Mouse (Mus musculus) neural tube, embryonic 15.5 days (tissue): ENCODE data around the gene Plvap. TPM values are rescaled to one million over a fixed set of nuclear protein-coding genes. Genes with fewer than 3 reads are reported as not detected.
"Not testable (repeated sequence)": the region's sequence is repeated elsewhere in the genome, so short reads cannot be mapped to it uniquely, and the experiment has no call there.

Experiments used
- ATAC-seq: fragments of 200-750 bp; cut with Nextera tagmentation; 2 replicates; pipeline ENCODE4 v1.8.0; 2017; ENCODE audit warnings: mild to moderate bottlenecking, moderate TSS enrichment, moderate library complexity; ENCODE audit not compliant: low FRiP score
- H3K27ac ChIP-seq: fragments of 300-500 bp; sonication (generic); replicated peaks from 2 replicates; pipeline ENCODE4 v1.5.1; 2015; ENCODE audit warnings: mild to moderate bottlenecking, inconsistent platforms
- H3K27me3 ChIP-seq: fragments of 300-500 bp; sonication (generic); replicated peaks from 2 replicates; pipeline ENCODE4 v1.6.1; 2015; ENCODE audit warnings: inconsistent platforms
- H3K36me3 ChIP-seq: fragments of 300-500 bp; sonication (generic); 2 replicates; pipeline ENCODE4 v1.6.1; 2015; ENCODE audit warnings: inconsistent platforms
- H3K4me1 ChIP-seq: fragments of 300-500 bp; sonication (generic); 2 replicates; pipeline ENCODE4 v1.6.1; 2015; ENCODE audit warnings: inconsistent platforms
- H3K4me2 ChIP-seq: fragments of 300-500 bp; sonication (generic); 2 replicates; pipeline ENCODE4 v1.6.1; 2015; ENCODE audit warnings: inconsistent platforms, mild to moderate bottlenecking, moderate library complexity
- H3K4me3 ChIP-seq: fragments of 300-500 bp; sonication (generic); replicated peaks from 2 replicates; pipeline ENCODE4 v1.5.1; 2015; ENCODE audit warnings: mild to moderate bottlenecking, inconsistent platforms
- H3K9ac ChIP-seq: fragments of 300-500 bp; sonication (generic); replicated peaks from 2 replicates; pipeline ENCODE4 v1.6.1; 2015; ENCODE audit warnings: mild to moderate bottlenecking, inconsistent platforms
- H3K9me3 ChIP-seq: fragments of 300-500 bp; sonication (generic); replicated peaks from 2 replicates; pipeline ENCODE4 v1.6.1; 2016; ENCODE audit warnings: inconsistent platforms
- WGBS: fragments of 180-500 bp; shearing (Covaris S2); methylation state at CpG from one replicate; pipeline ENCODE4 v1.1.7; 2015; ENCODE audit warnings: mixed read lengths; 5-methylcytosine and 5-hydroxymethylcytosine counted together
- polyA plus RNA-seq: library from polyadenylated mRNA; unstranded; fragments of >200 nt; fragmentation: Nextera tagmentation; extraction: Ambion mirVana; gene quantifications from 2 replicates; pipeline ENCODE4 v1.2.1, GENCODE M21; 2015

The Plvap gene
- polyA plus RNA-seq, 1 experiment from 2014 or later: 9.5 TPM

GRCm38 (mm10) chr8:71525226-71526050 lies 13.9 kb upstream of the Plvap start, which contains the start of gene Ccdc194:
TSS of gene Ccdc194 (minus strand) at chr8:71525711.
- H3K4me2 ChIP-seq: peak within 1 kb of the TSS; percentile 6; the same call in 1 of the 2 replicates
- peaks cover 58% of the 10 kb centered on the region for H3K27me3 ChIP-seq
- H3K36me3 ChIP-seq: no peaks in the 10 kb centered on the region
- WGBS: 10% methylated on average over 46 of the region's 46 CpGs
- no peak within 1 kb of the TSS for H3K27ac ChIP-seq
- no peak within 1 kb of the TSS for H3K4me3 ChIP-seq
- no peak for ATAC-seq
- no peaks in the 10 kb centered on the region for H3K9me3 ChIP-seq
- peaks cover 13% of the 10 kb centered on the region; the same call in 1 of the 2 replicates for H3K4me1 ChIP-seq
- no peak within 1 kb of the TSS for H3K9ac ChIP-seq

DNA sequence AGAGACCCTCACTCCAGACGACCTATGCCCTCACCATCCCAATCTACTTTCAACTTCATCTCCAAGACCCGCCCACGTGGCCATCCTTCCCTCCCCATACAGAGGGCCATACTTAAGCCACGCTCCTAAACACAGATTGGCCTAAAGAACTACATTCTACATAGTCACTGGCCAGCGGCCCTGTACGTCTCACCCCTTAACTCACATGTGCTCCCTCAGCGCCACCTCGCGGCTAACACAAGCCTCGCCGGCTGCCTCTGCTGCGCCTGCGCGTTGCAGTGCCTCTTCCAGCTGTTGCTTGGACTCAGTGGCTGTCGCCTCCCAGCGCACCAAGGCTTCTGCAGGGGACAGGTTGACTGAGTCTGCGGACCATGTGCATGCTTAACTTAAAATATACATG lies 10.1 kb upstream of the Plvap start:
- Histone ChIP-seq H3K9me3 (no peaks in the 10 kb centered on the region), H3K36me3 (no peaks in the 10 kb centered on the region), H3K4me1 (peaks cover 16% of the 10 kb centered on the region; the same call in 1 of the 2 replicates), H3K9ac (no peak overlapping the region), H3K27ac (no peak overlapping the region), H3K27me3 (peaks cover 45% of the 10 kb centered on the region), H3K4me2 (peak overlapping the region; percentile 35), H3K4me3 (no peak overlapping the region)
- 6% methylated on average over 17 of the region's 17 CpGs for WGBS
- peak; percentile 84 for ATAC-seq

GRCm38 (mm10) chr8:71519037-71519825 lies 7.7 kb upstream of the Plvap start:
- ATAC-seq, H3K9me3 ChIP-seq, H3K36me3 ChIP-seq, H3K4me2 ChIP-seq, H3K9ac ChIP-seq, H3K27ac ChIP-seq, H3K4me3 ChIP-seq: not testable (repeated sequence)
- Histone ChIP-seq H3K27me3 (peaks cover 23% of the 10 kb centered on the region), H3K4me1 (peaks cover 10% of the 10 kb centered on the region; the same call in 1 of the 2 replicates)
- WGBS: 39% methylated on average over 9 of the region's 10 CpGs

- Histone ChIP-seq H3K36me3 (no peaks in the 10 kb centered on the region), H3K4me2 (no peak overlapping the region), H3K9ac (no peak overlapping the region), H3K27ac (no peak overlapping the region), H3K27me3 (peaks cover 8% of the 10 kb centered on the region), H3K4me3 (no peak overlapping the region), H3K4me1 (peaks cover 8% of the 10 kb centered on the region; the same call in 1 of the 2 replicates), H3K9me3 (no peaks in the 10 kb centered on the region)
- 15% methylated on average over 6 of the region's 6 CpGs for WGBS
- ATAC-seq: no peak
These were observed 5.2 kb upstream of the Plvap start for GRCm38 (mm10) chr8:71516786-71517185.

- Histone ChIP-seq H3K4me2 (no peak overlapping the region), H3K27me3 (peaks cover 14% of the 10 kb centered on the region), H3K9me3 (no peaks in the 10 kb centered on the region), H3K27ac (no peak overlapping the region), H3K4me3 (no peak overlapping the region), H3K36me3 (no peaks in the 10 kb centered on the region), H3K9ac (no peak overlapping the region), H3K4me1 (0 out of 2 replicates have a peak, but pooled peaks cover 3% of the 10 kb centered on the region)
- no peak for ATAC-seq
- WGBS: 67% methylated on average over 5 of the region's 5 CpGs
These were observed 3.5 kb upstream of the Plvap start for GRCm38 (mm10) chr8:71515043-71515442.

GRCm38 (mm10) chr8:71513018-71513754 lies 1.6 kb upstream of the Plvap start:
- no peaks in the 10 kb centered on the region for H3K36me3 ChIP-seq
- H3K4me2 ChIP-seq: no peak overlapping the region
- no peaks in the 10 kb centered on the region for H3K9me3 ChIP-seq
- H3K4me1 ChIP-seq: peaks cover 5% of the 10 kb centered on the region; the same call in 1 of the 2 replicates
- H3K9ac ChIP-seq: no peak overlapping the region
- H3K4me3 ChIP-seq: no peak overlapping the region
- H3K27me3 ChIP-seq: peaks cover 31% of the 10 kb centered on the region
- ATAC-seq: no peak
- 70% methylated on average over 15 of the region's 15 CpGs for WGBS
- H3K27ac ChIP-seq: no peak overlapping the region

GRCm38 (mm10) chr8:71509316-71509715 lies 2.2 kb downstream of the Plvap start:
- WGBS: 70% methylated on average over 2 of the region's 2 CpGs
- ATAC-seq: no peak
- H3K27me3 ChIP-seq: peaks cover 68% of the 10 kb centered on the region

GRCm38 (mm10) chr8:71507589-71508104 lies 3.9 kb downstream of the Plvap start:
- H3K27ac ChIP-seq: no peak overlapping the region
- H3K4me3 ChIP-seq: peak overlapping the region; percentile 42
- H3K4me1 ChIP-seq: peaks cover 17% of the 10 kb centered on the region
- peak; percentile 88 for ATAC-seq
- H3K9me3 ChIP-seq: no peaks in the 10 kb centered on the region
- WGBS: under 1% methylated on average over 61 of the region's 61 CpGs
- H3K9ac ChIP-seq: peak overlapping the region; percentile 34
- no peaks in the 10 kb centered on the region for H3K36me3 ChIP-seq
- H3K4me2 ChIP-seq: peak overlapping the region; percentile 66
- H3K27me3 ChIP-seq: peaks cover 68% of the 10 kb centered on the region

More at GRCm38 (mm10) chr8:71509316-71509715, 2.2 kb downstream of the Plvap start:
- Histone ChIP-seq H3K36me3 (no peaks in the 10 kb centered on the region), H3K9ac (no peak overlapping the region), H3K27ac (no peak overlapping the region), H3K9me3 (no peaks in the 10 kb centered on the region), H3K4me1 (peaks cover 17% of the 10 kb centered on the region), H3K4me3 (no peak overlapping the region), H3K4me2 (no peak overlapping the region)

GRCm38 (mm10) chr8:71505979-71506378 lies 5.6 kb downstream of the Plvap start:
- H3K27me3 ChIP-seq: peaks cover 61% of the 10 kb centered on the region
- no peaks in the 10 kb centered on the region for H3K9me3 ChIP-seq
- H3K27ac ChIP-seq: no peak overlapping the region
- H3K9ac ChIP-seq: no peak overlapping the region
- no peaks in the 10 kb centered on the region for H3K36me3 ChIP-seq
- H3K4me1 ChIP-seq: peaks cover 17% of the 10 kb centered on the region
- 82% methylated on average over 4 of the region's 4 CpGs for WGBS
- H3K4me3 ChIP-seq: no peak overlapping the region
- no peak overlapping the region for H3K4me2 ChIP-seq
- ATAC-seq: no peak

DNA sequence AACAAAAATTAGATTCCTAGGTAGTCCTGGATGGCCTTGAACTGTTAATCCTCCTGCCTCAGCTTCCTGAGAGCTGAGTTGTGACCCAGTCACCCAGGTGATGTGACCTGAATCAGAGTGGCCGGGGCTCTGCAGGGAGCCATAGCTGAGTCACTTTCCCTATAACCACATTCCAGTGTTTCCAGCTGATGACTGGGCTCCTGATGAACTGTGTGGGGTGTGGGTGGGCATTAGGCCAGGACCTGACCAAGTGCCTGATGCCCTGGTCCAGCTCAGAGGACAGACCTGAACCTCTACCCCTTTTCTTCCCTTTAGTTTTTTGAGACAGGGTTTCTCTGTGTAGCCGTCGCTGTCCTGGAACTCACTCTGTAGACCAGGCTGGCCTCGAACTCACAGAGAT lies 6.2 kb downstream of the Plvap start:
- H3K9ac ChIP-seq: no peak overlapping the region
- no peak for ATAC-seq
- no peak overlapping the region for H3K4me3 ChIP-seq
- H3K27ac ChIP-seq: no peak overlapping the region
- H3K4me2 ChIP-seq: no peak overlapping the region
- no peaks in the 10 kb centered on the region for H3K9me3 ChIP-seq
- H3K27me3 ChIP-seq: peaks cover 57% of the 10 kb centered on the region
- no peaks in the 10 kb centered on the region for H3K36me3 ChIP-seq
- H3K4me1 ChIP-seq: peaks cover 17% of the 10 kb centered on the region
- 92% methylated on average over 4 of the region's 4 CpGs for WGBS

GRCm38 (mm10) chr8:71504349-71504748 lies 7.2 kb downstream of the Plvap start:
- Histone ChIP-seq H3K27me3 (peaks cover 47% of the 10 kb centered on the region), H3K4me1 (peaks cover 17% of the 10 kb centered on the region), H3K9me3 (no peaks in the 10 kb centered on the region), H3K4me2 (no peak overlapping the region), H3K36me3 (no peaks in the 10 kb centered on the region), H3K4me3 (no peak overlapping the region), H3K27ac (no peak overlapping the region), H3K9ac (no peak overlapping the region)
- ATAC-seq: no peak
- WGBS: 94% methylated on average over 4 of the region's 4 CpGs
